ENCODE assay signal across 22 mouse cellular contexts in genomic region chr6:4799359-4799758, GRCm38 (mm10). TPM values are rescaled to one million over a fixed set of nuclear protein-coding genes. Genes with fewer than 3 reads are reported as not detected.
A peak's percentile ranks its signal among the peaks of the same experiment; 100 is the strongest.
DNase-seq lines count a peak whose midpoint lies in the region; ATAC-seq and TF ChIP-seq lines count a peak whose summit lies in the region.
"Had no signal": no experiment of that assay in that cellular context is flagged by ENCODE, and none has a peak within 500 bp of the region (broad histone marks: within the 10 kb centered on the region; RNA-seq: fewer than 3 reads in every experiment).

No protein-coding gene starts in this region.

- intact Hi-C loops in left cerebral cortex, adult 2 months (cut with DNase I), result no loop called here

- peak; percentile 2 for TF ChIP-seq CTCF in left cerebral cortex, adult 2 months (IDR thresholded peaks at IDR 0.05)

- H3K27ac ChIP-seq in left cerebral cortex, adult 2 months, result no peak overlapping the region
- H3K27ac ChIP-seq: embryonic facial prominence, embryonic 10.5 days; gastrocnemius, adult 2 months; hindbrain, embryonic 15.5 days; limb, embryonic 12.5 days; liver, embryonic 15.5 days; neural tube, embryonic 12.5 days had no signal

- peak; percentile 1 for DNase-seq in CD4-positive, CD25-positive, alpha-beta regulatory T cell, adult 2 months (ENCODE audit: low read depth, low spot score)
- no peak for DNase-seq in left cerebral cortex, adult 2 months (ENCODE audit: extremely low spot score in 1 of 2, low spot score in 2 of 2)
- DNase-seq in left cerebral cortex, adult 11 months (ENCODE audit: low spot score), result no peak
- peak; percentile 12 for DNase-seq in thymus, postnatal 4 days
- no peak for DNase-seq in thymus, postnatal 36 days
- DNase-seq in testis, postnatal 14 days (ENCODE audit: low spot score), result peak; percentile 16
- no peak for DNase-seq in left cerebral cortex, adult 18-20 months (ENCODE audit: low spot score in 2 of 2)
- DNase-seq: adrenal gland, postnatal 25 days; cerebellum, adult 18-20 months; gastrocnemius, adult 2 months; kidney, adult 18-20 months; kidney, postnatal 25 days; lung, postnatal 36 days; right cerebral cortex, adult 18-20 months; thymus, adult 2 months had no signal

- no peak for ATAC-seq in CD4-positive, CD25-positive, alpha-beta regulatory T cell, adult 4 months

- no peak overlapping the region for H3K4me3 ChIP-seq in left cerebral cortex, adult 2 months
- H3K4me3 ChIP-seq: embryonic facial prominence, embryonic 10.5 days; gastrocnemius, adult 2 months; heart, embryonic 13.5 days; hindbrain, embryonic 15.5 days; limb, embryonic 12.5 days; liver, embryonic 15.5 days; neural tube, embryonic 12.5 days had no signal

RNA-seq across cellular contexts. Expression of gene Peg10, which starts 52.3 kb away (rescaled TPM):
- not detected for polyA plus RNA-seq in CD4-positive, CD25-positive, alpha-beta regulatory T cell, adult 4 months (2017; shearing (Covaris generic))
- 10 to 100 TPM; 13.6 to 17.8 TPM for total RNA-seq in left cerebral cortex, adult 2 months (2021)
- 10 to 100 TPM; 11.6 to 13.7 TPM for total RNA-seq in left cerebral cortex, adult 18-20 months (2021)

RNA-seq across cellular contexts. Expression of gene Sgce, which starts 52.4 kb away (rescaled TPM):
- polyA plus RNA-seq in CD4-positive, CD25-positive, alpha-beta regulatory T cell, adult 4 months (2017; shearing (Covaris generic)), result under 1 TPM in 1 of 2 experiments, not detected in 1; 0.15 TPM
- 10 to 100 TPM; 30.0 to 33.3 TPM for total RNA-seq in left cerebral cortex, adult 2 months (2021)
- 10 to 100 TPM; 34.0 TPM for total RNA-seq in left cerebral cortex, adult 18-20 months (2021)

Comparison
In these comparisons a context has a peak if more than half of its experiments do, and no peak if none do; other contexts are left out.
1. DNase-seq: peak in CD4-positive, CD25-positive, alpha-beta regulatory T cell, adult 2 months (single experiment), thymus, postnatal 4 days (single experiment) and testis, postnatal 14 days (single experiment); none in left cerebral cortex, adult 2 months (0 of 2), left cerebral cortex, adult 11 months (single experiment), thymus, postnatal 36 days (0 of 2) and left cerebral cortex, adult 18-20 months (0 of 2).